Mouse (Mus musculus) limb, embryonic 13.5 days (tissue): ENCODE data around the gene A430033K04Rik. TPM values are rescaled to one million over a fixed set of nuclear protein-coding genes. Genes with fewer than 3 reads are reported as not detected.
A peak's percentile ranks its signal among the peaks of the same experiment; 100 is the strongest.

Experiments
- ATAC-seq: fragments of 200-750 bp; cut with Nextera tagmentation; 2 replicates; pipeline ENCODE4 v1.8.0; 2017; ENCODE audit warnings: low read depth, moderate number of reproducible peaks, moderate TSS enrichment; ENCODE audit not compliant: low FRiP score
- H3K27ac ChIP-seq: fragments of 300-500 bp; sonication (generic); 2 replicates; pipeline ENCODE4 v1.5.1; 2015; ENCODE audit warnings: inconsistent platforms, mild to moderate bottlenecking, moderate library complexity
- H3K27me3 ChIP-seq: fragments of 300-500 bp; sonication (generic); 2 replicates; pipeline ENCODE4 v1.6.1; 2015; ENCODE audit warnings: mild to moderate bottlenecking, inconsistent platforms
- H3K36me3 ChIP-seq: fragments of 300-500 bp; sonication (generic); 2 replicates; pipeline ENCODE4 v1.6.1; 2015; ENCODE audit warnings: inconsistent platforms, mild to moderate bottlenecking, moderate library complexity
- H3K4me1 ChIP-seq: fragments of 300-500 bp; sonication (generic); 2 replicates; pipeline ENCODE4 v1.6.1; 2015; ENCODE audit warnings: inconsistent platforms
- H3K4me2 ChIP-seq: fragments of 300-500 bp; sonication (generic); replicated peaks from 2 replicates; pipeline ENCODE4 v1.6.1; 2015; ENCODE audit warnings: inconsistent platforms, mild to moderate bottlenecking, moderate library complexity
- H3K4me3 ChIP-seq: fragments of 300-500 bp; sonication (generic); 2 replicates; pipeline ENCODE4 v1.5.1; 2015; ENCODE audit warnings: moderate library complexity, mild to moderate bottlenecking, inconsistent platforms
- H3K9ac ChIP-seq: fragments of 300-500 bp; sonication (generic); 2 replicates; pipeline ENCODE4 v1.6.1; 2015; ENCODE audit warnings: mild to moderate bottlenecking, inconsistent platforms
- H3K9me3 ChIP-seq: fragments of 300-500 bp; sonication (generic); 2 replicates; pipeline ENCODE4 v1.6.1; 2016; ENCODE audit warnings: inconsistent platforms
- WGBS: fragments of 180-500 bp; shearing (Covaris S2); methylation state at CpG from one replicate; pipeline ENCODE4 v1.1.7; 2015; 5-methylcytosine and 5-hydroxymethylcytosine counted together
- polyA plus RNA-seq: library from polyadenylated mRNA; unstranded; fragments of >200 nt; fragmentation: Nextera tagmentation; extraction: Ambion mirVana; gene quantifications from 2 replicates; pipeline ENCODE4 v1.2.1, GENCODE M21; 2015

The A430033K04Rik gene
- 20.8 and 20.9 TPM in 2 replicates for polyA plus RNA-seq

- peaks cover 7% of the 10 kb centered on the region for H3K9me3 ChIP-seq
- H3K9ac ChIP-seq = peak within 1 kb of the TSS; percentile 94
- H3K4me2 ChIP-seq = peak within 1 kb of the TSS; percentile 71
- H3K4me1 ChIP-seq = peaks cover 16% of the 10 kb centered on the region
- peak within 1 kb of the TSS; percentile 82 for H3K4me3 ChIP-seq
- peak; percentile 94 for ATAC-seq
- WGBS = under 1% methylated on average over 30 of the region's 30 CpGs
- no peaks in the 10 kb centered on the region for H3K27me3 ChIP-seq
- H3K27ac ChIP-seq = peak within 1 kb of the TSS; percentile 91
- H3K36me3 ChIP-seq = peaks cover 8% of the 10 kb centered on the region
Measured at GRCm38 (mm10) chr5:138622645-138623477, at the start of gene A430033K04Rik. Gene A430033K04Rik (plus strand): TSS chr5:138622859.

- Histone ChIP-seq H3K4me3 (no peak overlapping the region), H3K9ac (no peak overlapping the region), H3K4me2 (no peak overlapping the region), H3K36me3 (no peaks in the 10 kb centered on the region), H3K9me3 (peaks cover 19% of the 10 kb centered on the region), H3K4me1 (no peaks in the 10 kb centered on the region), H3K27ac (no peak overlapping the region), H3K27me3 (no peaks in the 10 kb centered on the region)
- ATAC-seq = no peak
- 87% methylated on average over 6 of the region's 6 CpGs for WGBS
Measured at GRCm38 (mm10) chr5:138587396-138587795, 35.3 kb upstream of the A430033K04Rik start.

- H3K9ac ChIP-seq = no peak overlapping the region
- H3K4me2 ChIP-seq = peak overlapping the region; percentile 46
- H3K36me3 ChIP-seq = peaks cover 53% of the 10 kb centered on the region
- H3K4me3 ChIP-seq = peak overlapping the region; percentile 83
- no peak overlapping the region for H3K27ac ChIP-seq
- peaks cover 48% of the 10 kb centered on the region for H3K9me3 ChIP-seq
- no peak for ATAC-seq
- no peaks in the 10 kb centered on the region for H3K4me1 ChIP-seq
- WGBS = 95% methylated on average over 1 of the region's 1 CpGs
- H3K27me3 ChIP-seq = no peaks in the 10 kb centered on the region
Measured at GRCm38 (mm10) chr5:138618353-138618752, 4.3 kb upstream of the A430033K04Rik start.

GRCm38 (mm10) chr5:138619211-138620128, 3.2 kb upstream of the A430033K04Rik start, which contains the start of gene Zfp68:
Gene Zfp68 (minus strand): TSS chr5:138619761.
- H3K4me3 ChIP-seq = peak within 1 kb of the TSS; percentile 83
- H3K9ac ChIP-seq = peak within 1 kb of the TSS; percentile 96
- H3K4me1 ChIP-seq = peaks cover 10% of the 10 kb centered on the region
- H3K27ac ChIP-seq = peak within 1 kb of the TSS; percentile 99
- no peaks in the 10 kb centered on the region for H3K27me3 ChIP-seq
- H3K4me2 ChIP-seq = peak within 1 kb of the TSS; percentile 49
- under 1% methylated on average over 43 of the region's 43 CpGs for WGBS
- H3K9me3 ChIP-seq = peaks cover 37% of the 10 kb centered on the region
- peak; percentile 97 for ATAC-seq
- H3K36me3 ChIP-seq = peaks cover 42% of the 10 kb centered on the region

- 89% methylated on average over 5 of the region's 5 CpGs for WGBS
- Histone ChIP-seq H3K9ac (no peak overlapping the region), H3K4me3 (no peak overlapping the region), H3K27me3 (no peaks in the 10 kb centered on the region), H3K4me2 (no peak overlapping the region), H3K4me1 (peaks cover 16% of the 10 kb centered on the region), H3K9me3 (peaks cover 25% of the 10 kb centered on the region), H3K27ac (no peak overlapping the region), H3K36me3 (peaks cover 28% of the 10 kb centered on the region)
- ATAC-seq = no peak
Measured at GRCm38 (mm10) chr5:138620836-138621235, 1.8 kb upstream of the A430033K04Rik start.

GRCm38 (mm10) chr5:138623478-138623875, 818 bp downstream of the A430033K04Rik start:
- no peaks in the 10 kb centered on the region for H3K27me3 ChIP-seq
- WGBS = 9% methylated on average over 3 of the region's 3 CpGs
- H3K4me2 ChIP-seq = peak overlapping the region; percentile 71
- peaks cover 1% of the 10 kb centered on the region for H3K9me3 ChIP-seq
- H3K36me3 ChIP-seq = peaks cover 2% of the 10 kb centered on the region
- H3K4me3 ChIP-seq = peak overlapping the region; percentile 82
- peak overlapping the region; percentile 94 for H3K9ac ChIP-seq
- no peak for ATAC-seq
- peak overlapping the region; percentile 91; the same call in 1 of the 2 replicates for H3K27ac ChIP-seq
- peaks cover 16% of the 10 kb centered on the region for H3K4me1 ChIP-seq

GRCm38 (mm10) chr5:138636486-138636885, 13.8 kb downstream of the A430033K04Rik start:
- Histone ChIP-seq H3K9ac (no peak overlapping the region), H3K27me3 (no peaks in the 10 kb centered on the region), H3K4me2 (no peak overlapping the region), H3K36me3 (peaks cover 57% of the 10 kb centered on the region), H3K9me3 (no peaks in the 10 kb centered on the region), H3K4me1 (no peaks in the 10 kb centered on the region), H3K4me3 (no peak overlapping the region), H3K27ac (no peak overlapping the region)
- no peak for ATAC-seq
- 96% methylated on average over 2 of the region's 2 CpGs for WGBS

- no peak for ATAC-seq
- H3K9ac ChIP-seq = no peak overlapping the region
- WGBS = 90% methylated on average over 3 of the region's 3 CpGs
- no peak overlapping the region for H3K4me3 ChIP-seq
- peaks cover 83% of the 10 kb centered on the region for H3K36me3 ChIP-seq
- no peak overlapping the region for H3K4me2 ChIP-seq
- no peaks in the 10 kb centered on the region for H3K4me1 ChIP-seq
- H3K27ac ChIP-seq = no peak overlapping the region
- no peaks in the 10 kb centered on the region for H3K27me3 ChIP-seq
- no peaks in the 10 kb centered on the region; the same call in 1 of the 2 replicates for H3K9me3 ChIP-seq
Measured at GRCm38 (mm10) chr5:138641081-138641480, 18.4 kb downstream of the A430033K04Rik start.

- H3K27me3 ChIP-seq = no peaks in the 10 kb centered on the region
- no peaks in the 10 kb centered on the region; the same call in 1 of the 2 replicates for H3K9me3 ChIP-seq
- H3K36me3 ChIP-seq = peaks cover 83% of the 10 kb centered on the region
- no peak overlapping the region for H3K4me3 ChIP-seq
- no peak overlapping the region for H3K4me2 ChIP-seq
- no peaks in the 10 kb centered on the region for H3K4me1 ChIP-seq
- 91% methylated on average over 3 of the region's 3 CpGs for WGBS
- no peak for ATAC-seq
- H3K9ac ChIP-seq = no peak overlapping the region
- H3K27ac ChIP-seq = no peak overlapping the region
Measured at GRCm38 (mm10) chr5:138641761-138642160, 19.1 kb downstream of the A430033K04Rik start.

GRCm38 (mm10) chr5:138652911-138653310, 30.3 kb downstream of the A430033K04Rik start:
- H3K9me3 ChIP-seq = no peaks in the 10 kb centered on the region
- ATAC-seq = no peak
- no peak overlapping the region for H3K4me3 ChIP-seq
- H3K4me1 ChIP-seq = no peaks in the 10 kb centered on the region
- 91% methylated on average over 1 of the region's 1 CpGs for WGBS
- no peak overlapping the region for H3K9ac ChIP-seq
- peaks cover 36% of the 10 kb centered on the region for H3K36me3 ChIP-seq
- H3K4me2 ChIP-seq = no peak overlapping the region
- no peaks in the 10 kb centered on the region for H3K27me3 ChIP-seq
- H3K27ac ChIP-seq = no peak overlapping the region

- 17% methylated on average over 2 of the region's 2 CpGs for WGBS
- ATAC-seq = peak; percentile 81; the same call in 1 of the 2 replicates
Measured at GRCm38 (mm10) chr5:138656477-138657156, 34.0 kb downstream of the A430033K04Rik start.

More at GRCm38 (mm10) chr5:138656477-138657156, 34.0 kb downstream of the A430033K04Rik start:
- Histone ChIP-seq H3K4me2 (no peak overlapping the region), H3K27me3 (no peaks in the 10 kb centered on the region), H3K9ac (no peak overlapping the region), H3K36me3 (peaks cover 7% of the 10 kb centered on the region), H3K4me3 (no peak overlapping the region), H3K27ac (no peak overlapping the region), H3K4me1 (no peaks in the 10 kb centered on the region), H3K9me3 (no peaks in the 10 kb centered on the region)
